Mouse (Mus musculus): ENCODE results near the gene Myd88.

DNA sequence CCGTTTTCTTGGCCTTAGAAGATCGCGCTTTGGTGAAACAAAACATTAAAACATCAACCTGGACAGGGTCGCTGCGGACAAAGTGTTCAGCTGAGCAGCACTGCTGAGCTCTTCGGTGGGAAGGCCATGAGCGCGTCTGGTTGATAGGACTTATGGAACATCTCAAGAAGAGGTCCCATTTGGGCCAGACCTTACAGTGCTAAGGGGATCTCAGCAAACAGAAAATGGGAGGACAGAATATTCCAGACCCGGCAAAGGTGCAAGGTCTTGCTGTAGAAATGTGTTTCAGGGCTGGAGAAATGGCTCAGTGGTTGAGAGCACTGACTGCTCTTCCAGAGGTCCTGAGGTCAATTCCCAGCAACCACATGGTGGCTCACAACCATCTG lies 18.0 kb downstream of the Myd88 start:
- no peak for TF ChIP-seq CTCF (IDR thresholded peaks at IDR 0.05; ENCODE audit: low read depth, low read length)
- TF ChIP-seq POLR2AphosphoS5 (IDR thresholded peaks at IDR 0.05; ENCODE audit: insufficient replicate concordance, low read depth, low read length), result no peak
- TF ChIP-seq TAL1 (conservative IDR thresholded peaks at IDR 0.05; ENCODE audit: low read depth, low read length), result no peak
- no peak for TF ChIP-seq GATA2 (IDR thresholded peaks at IDR 0.05; ENCODE audit: borderline replicate concordance, low read depth, low read length)
- TF ChIP-seq GATA1 (IDR thresholded peaks at IDR 0.05; ENCODE audit: borderline replicate concordance, low read length), result no peak

Data from G1E (cell line).